Mouse (Mus musculus): ENCODE measurements around the gene D5Ertd577e.
"Not testable (repeated sequence)": the region's sequence is repeated elsewhere in the genome, so short reads cannot be mapped to it uniquely, and the experiment has no call there.

D5Ertd577e gene

GRCm38 (mm10) chr5:95456506-95456905 is at the start of gene D5Ertd577e:
Gene D5Ertd577e (plus strand): TSS chr5:95456806.
- not testable (repeated sequence) for DNase-seq (ENCODE audit: low spot score)

DNA sequence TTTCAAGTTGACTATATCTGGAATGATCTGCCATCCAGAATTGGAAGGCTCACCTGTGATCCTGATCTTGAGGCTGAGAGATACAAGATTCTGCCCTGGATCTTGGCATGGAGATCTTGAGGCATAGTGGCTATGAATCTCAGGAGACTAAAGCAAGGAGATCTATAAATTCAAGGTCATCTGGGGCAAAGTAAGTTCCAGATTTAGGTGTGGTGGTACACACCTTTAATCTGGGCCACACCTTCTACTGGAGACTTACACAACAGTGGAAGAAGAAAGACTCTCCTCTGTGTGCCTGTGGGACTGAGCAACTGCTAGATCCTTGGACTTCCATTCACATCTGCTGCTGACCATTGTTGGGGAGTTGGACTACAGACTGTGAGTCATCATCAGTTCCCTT is 53.9 kb downstream of the D5Ertd577e start, which contains the start of gene Gm3286:
Gm3286 (plus strand) TSS at position 301 of the 400 bp plus-strand sequence.
- not testable (repeated sequence) for DNase-seq (ENCODE audit: low spot score)
